Mouse (Mus musculus) liver, embryonic 14.5 days (tissue): ENCODE measurements around the gene Rbm18. TPM values are rescaled to one million over a fixed set of nuclear protein-coding genes. Genes with fewer than 3 reads are reported as not detected.

Source experiments
- ATAC-seq: fragments of 200-750 bp; cut with Nextera tagmentation; 2 replicates; pipeline ENCODE4 v1.8.0; 2017; ENCODE audit warnings: moderate number of reproducible peaks, mild to moderate bottlenecking, moderate library complexity; ENCODE audit not compliant: insufficient read depth
- DNase-seq, 3 experiments: peaks; one replicate each; pipeline ENCODE4 v3.0.0-alpha.2; 2012 to 2013; ENCODE audit warnings: low read depth in 3 of 3, low spot score in 3 of 3
- H3K27ac ChIP-seq: fragments of 300-500 bp; sonication (generic); 2 replicates; pipeline ENCODE4 v1.5.1; 2014; ENCODE audit warnings: moderate library complexity, mild to moderate bottlenecking, control low read depth, inconsistent platforms
- H3K27me3 ChIP-seq: fragments of 300-500 bp; sonication (generic); 2 replicates; pipeline ENCODE4 v1.6.1; 2014; ENCODE audit warnings: mild to moderate bottlenecking, low read length, moderate library complexity; ENCODE audit not compliant: control insufficient read depth, insufficient read depth
- H3K36me3 ChIP-seq: fragments of 300-500 bp; sonication (generic); replicated peaks from 2 replicates; pipeline ENCODE4 v1.6.1; 2014; ENCODE audit warnings: low read depth; ENCODE audit not compliant: control insufficient read depth, insufficient read depth
- H3K4me1 ChIP-seq, 2 experiments: fragments of 200-500 bp in 1 of 2; fragments of 300-500 bp in 1 of 2; sonication (generic) in 1 of 2; replicated peaks; 2 replicates each; pipeline ENCODE4 v1.6.1; 2012 to 2014; ENCODE audit warnings: antibody characterized with exemption in 1 of 2, inconsistent platforms in 1 of 2, low read length in 1 of 2; ENCODE audit not compliant: control insufficient read depth in 2 of 2, insufficient read depth in 2 of 2
- H3K4me2 ChIP-seq: fragments of 300-500 bp; sonication (generic); 2 replicates; pipeline ENCODE4 v1.6.1; 2014; ENCODE audit warnings: low read depth, mild to moderate bottlenecking, control low read depth, moderate library complexity
- H3K4me3 ChIP-seq, 2 experiments: fragments of 200-500 bp in 1 of 2; fragments of 300-500 bp in 1 of 2; sonication (generic) in 1 of 2; 2 replicates each; pipeline ENCODE4 v1.5.1; 2012 to 2014; ENCODE audit warnings: low read depth in 2 of 2, low read length in 2 of 2, mild to moderate bottlenecking in 2 of 2, control low read depth in 1 of 2, inconsistent platforms in 1 of 2, moderate library complexity in 1 of 2; ENCODE audit not compliant: insufficient read depth in 1 of 2
- H3K9ac ChIP-seq: fragments of 300-500 bp; sonication (generic); replicated peaks from 2 replicates; pipeline ENCODE4 v1.6.1; 2014; ENCODE audit warnings: mild to moderate bottlenecking, control low read depth, moderate library complexity
- H3K9me3 ChIP-seq: fragments of 300-500 bp; sonication (generic); 2 replicates; pipeline ENCODE4 v1.6.1; 2016; ENCODE audit warnings: low read length, mixed read lengths; ENCODE audit not compliant: control insufficient read depth
- CTCF ChIP-seq: IDR thresholded peaks from 2 replicates; pipeline ENCODE4 v1.5.1; 2016; ENCODE audit warnings: antibody characterized with exemption, low read depth, control low read depth
- EP300 ChIP-seq: IDR thresholded peaks from 2 replicates; pipeline ENCODE4 v1.6.1; 2016; ENCODE audit warnings: antibody characterized with exemption, low read depth
- WGBS: fragments of 180-500 bp; shearing (Covaris S2); extraction: QIAGEN DNeasy Blood & Tissue Kit; methylation state at CpG from one replicate; pipeline ENCODE4 v1.1.7; 2014; ENCODE audit not compliant: insufficient replicate concordance; 5-methylcytosine and 5-hydroxymethylcytosine counted together
- polyA plus RNA-seq, 2 experiments: library from polyadenylated mRNA; depleted of rRNA in 1 of 2; stranded (reverse) in 1 of 2; unstranded in 1 of 2; fragments of >200 nt; fragmentation: Nextera tagmentation in 1 of 2; extraction: Ambion mirVana in 1 of 2; gene quantifications; 2 replicates each; pipeline versions ENCODE4 v1.2.1 to v1.2.3; 2012 to 2014

The Rbm18 gene
- polyA plus RNA-seq, 2 experiments: 10.2 to 22.8 TPM

- Histone ChIP-seq H3K9ac (no peak overlapping the region), H3K36me3 (peaks cover 3% of the 10 kb centered on the region; the same call in 1 of the 2 replicates), H3K27me3 (no peaks in the 10 kb centered on the region), H3K4me3 (no peak overlapping the region), H3K4me1 (peaks cover 10 to 14% of the 10 kb centered on the region in 2 experiments), H3K4me2 (no peak overlapping the region), H3K9me3 (no peaks in the 10 kb centered on the region), H3K27ac (no peak overlapping the region)
- WGBS: 67% methylated on average over 3 of the region's 3 CpGs
- DNase-seq (no peak), ATAC-seq (no peak)
- TF ChIP-seq EP300 (no peak), CTCF (no peak)
Measured at GRCm38 (mm10) chr2:36179487-36179886, 42.9 kb upstream of the Rbm18 start.

- H3K36me3 ChIP-seq: peaks cover 3% of the 10 kb centered on the region
- H3K4me2 ChIP-seq: no peak overlapping the region
- H3K9me3 ChIP-seq: no peaks in the 10 kb centered on the region
- H3K4me1 ChIP-seq: no peaks in the 10 kb centered on the region
- WGBS: 76% methylated on average over 3 of the region's 3 CpGs
- DNase-seq (no peak), ATAC-seq (no peak)
- no peaks in the 10 kb centered on the region for H3K27me3 ChIP-seq
- TF ChIP-seq EP300: no peak
- TF ChIP-seq CTCF: no peak
- H3K4me3 ChIP-seq: no peak overlapping the region
- no peak overlapping the region for H3K27ac ChIP-seq
- no peak overlapping the region for H3K9ac ChIP-seq
Measured at GRCm38 (mm10) chr2:36172574-36172973, 36.0 kb upstream of the Rbm18 start.

GRCm38 (mm10) chr2:36172136-36172535 lies 35.6 kb upstream of the Rbm18 start:
- Histone ChIP-seq H3K9ac (no peak overlapping the region), H3K27ac (no peak overlapping the region), H3K4me3 (no peak overlapping the region), H3K9me3 (no peaks in the 10 kb centered on the region), H3K36me3 (peaks cover 3% of the 10 kb centered on the region), H3K4me2 (no peak overlapping the region), H3K4me1 (no peaks in the 10 kb centered on the region), H3K27me3 (no peaks in the 10 kb centered on the region)
- DNase-seq: no peak
- ATAC-seq: no peak
- 83% methylated on average over 4 of the region's 4 CpGs for WGBS
- TF ChIP-seq EP300 (no peak), CTCF (no peak)

GRCm38 (mm10) chr2:36169176-36169575 lies 32.6 kb upstream of the Rbm18 start:
- no peak for ATAC-seq
- 69% methylated on average over 4 of the region's 4 CpGs for WGBS

GRCm38 (mm10) chr2:36167990-36168618 lies 31.5 kb upstream of the Rbm18 start:
- 63% methylated on average over 1 of the region's 1 CpGs for WGBS
- peaks cover 3% of the 10 kb centered on the region for H3K36me3 ChIP-seq
- no peak overlapping the region for H3K27ac ChIP-seq
- DNase-seq (no peak), ATAC-seq (no peak)
- H3K9me3 ChIP-seq: no peaks in the 10 kb centered on the region
- TF ChIP-seq EP300 (no peak), CTCF (no peak)
- no peaks in the 10 kb centered on the region for H3K27me3 ChIP-seq
- no peak overlapping the region for H3K9ac ChIP-seq
- no peaks in the 10 kb centered on the region for H3K4me1 ChIP-seq
- no peak overlapping the region for H3K4me2 ChIP-seq
- H3K4me3 ChIP-seq: no peak overlapping the region

More at GRCm38 (mm10) chr2:36169176-36169575, 32.6 kb upstream of the Rbm18 start:
- no peaks in the 10 kb centered on the region for H3K4me1 ChIP-seq
- H3K27me3 ChIP-seq: no peaks in the 10 kb centered on the region
- H3K4me2 ChIP-seq: no peak overlapping the region
- no peak overlapping the region for H3K9ac ChIP-seq
- H3K4me3 ChIP-seq: no peak overlapping the region
- DNase-seq: no peak
- TF ChIP-seq EP300 (no peak), CTCF (no peak)
- H3K9me3 ChIP-seq: no peaks in the 10 kb centered on the region
- H3K27ac ChIP-seq: no peak overlapping the region
- H3K36me3 ChIP-seq: peaks cover 3% of the 10 kb centered on the region
